Mouse (Mus musculus) forebrain, embryonic 12.5 days (tissue): Measurements from ENCODE around the gene Ipp. TPM values are rescaled to one million over a fixed set of nuclear protein-coding genes. Genes with fewer than 3 reads are reported as not detected.

Source experiments
- ATAC-seq: fragments of 200-750 bp; cut with Nextera tagmentation; 2 replicates; pipeline ENCODE4 v1.8.0; 2017; ENCODE audit warnings: moderate TSS enrichment; ENCODE audit not compliant: low FRiP score
- H3K27ac ChIP-seq: fragments of 300-500 bp; sonication (generic); 2 replicates; pipeline ENCODE4 v1.5.1; 2016; ENCODE audit warnings: mild to moderate bottlenecking
- H3K27me3 ChIP-seq: fragments of 300-500 bp; sonication (generic); 2 replicates; pipeline ENCODE4 v1.6.1; 2016; ENCODE audit warnings: mild to moderate bottlenecking
- H3K36me3 ChIP-seq: fragments of 300-500 bp; sonication (generic); replicated peaks from 2 replicates; pipeline ENCODE4 v1.6.1; 2016; ENCODE audit warnings: mild to moderate bottlenecking
- H3K4me1 ChIP-seq: fragments of 300-500 bp; sonication (generic); 2 replicates; pipeline ENCODE4 v1.6.1; 2016
- H3K4me2 ChIP-seq: fragments of 300-500 bp; sonication (generic); 2 replicates; pipeline ENCODE4 v1.6.1; 2016; ENCODE audit warnings: mild to moderate bottlenecking, moderate library complexity
- H3K4me3 ChIP-seq: fragments of 300-500 bp; sonication (generic); replicated peaks from 2 replicates; pipeline ENCODE4 v1.5.1; 2016; ENCODE audit warnings: mild to moderate bottlenecking
- H3K9ac ChIP-seq: fragments of 300-500 bp; sonication (generic); 2 replicates; pipeline ENCODE4 v1.6.1; 2016; ENCODE audit warnings: mild to moderate bottlenecking
- H3K9me3 ChIP-seq: fragments of 300-500 bp; sonication (generic); 2 replicates; pipeline ENCODE4 v1.6.1; 2016
- WGBS: fragments of 180-500 bp; shearing (Covaris S2); methylation state at CpG from one replicate; pipeline ENCODE4 v1.1.7; 2016; 5-methylcytosine and 5-hydroxymethylcytosine counted together
- polyA plus RNA-seq: library from polyadenylated mRNA; unstranded; fragments of >200 nt; fragmentation: Nextera tagmentation; extraction: Ambion mirVana; gene quantifications from 2 replicates; pipeline ENCODE4 v1.2.1, GENCODE M21; 2016

Gene Ipp
- polyA plus RNA-seq, 1 experiment from 2014 or later: 21.5 TPM

- H3K4me1 ChIP-seq: peaks cover 10% of the 10 kb centered on the region
- peak overlapping the region; percentile 52 for H3K4me3 ChIP-seq
- peak overlapping the region; percentile 87 for H3K27ac ChIP-seq
- WGBS: 27% methylated on average over 11 of the region's 11 CpGs
- H3K9ac ChIP-seq: peak overlapping the region; percentile 81
- peak; percentile 39 for ATAC-seq
- 0 out of 2 replicates have a peak, but pooled peaks cover 4% of the 10 kb centered on the region for H3K36me3 ChIP-seq
- no peaks in the 10 kb centered on the region for H3K27me3 ChIP-seq
- H3K4me2 ChIP-seq: peak overlapping the region; percentile 73
- no peaks in the 10 kb centered on the region for H3K9me3 ChIP-seq
Measured at GRCm38 (mm10) chr4:116506886-116507424, 394 bp upstream of the Ipp start.

- Histone ChIP-seq H3K4me1 (no peaks in the 10 kb centered on the region), H3K4me3 (no peak overlapping the region), H3K36me3 (peaks cover 27% of the 10 kb centered on the region), H3K9me3 (no peaks in the 10 kb centered on the region), H3K4me2 (no peak overlapping the region), H3K27ac (no peak overlapping the region), H3K27me3 (no peaks in the 10 kb centered on the region), H3K9ac (no peak overlapping the region)
- no peak for ATAC-seq
- 71% methylated on average over 2 of the region's 2 CpGs for WGBS
Measured at GRCm38 (mm10) chr4:116531109-116531508, 23.8 kb downstream of the Ipp start.

- Histone ChIP-seq H3K9ac (no peak overlapping the region), H3K4me2 (no peak overlapping the region), H3K27ac (no peak overlapping the region), H3K36me3 (peaks cover 15% of the 10 kb centered on the region), H3K4me3 (no peak overlapping the region), H3K9me3 (no peaks in the 10 kb centered on the region), H3K4me1 (no peaks in the 10 kb centered on the region), H3K27me3 (no peaks in the 10 kb centered on the region)
- ATAC-seq: no peak
Measured at GRCm38 (mm10) chr4:116536351-116536750, 29.0 kb downstream of the Ipp start.

GRCm38 (mm10) chr4:116537737-116538136, 30.4 kb downstream of the Ipp start:
- no peak overlapping the region for H3K4me3 ChIP-seq
- H3K9me3 ChIP-seq: no peaks in the 10 kb centered on the region
- H3K27ac ChIP-seq: no peak overlapping the region
- no peaks in the 10 kb centered on the region for H3K27me3 ChIP-seq
- no peak for ATAC-seq
- H3K36me3 ChIP-seq: peaks cover 14% of the 10 kb centered on the region
- H3K4me1 ChIP-seq: no peaks in the 10 kb centered on the region
- H3K4me2 ChIP-seq: no peak overlapping the region
- no peak overlapping the region for H3K9ac ChIP-seq
- 92% methylated on average over 3 of the region's 3 CpGs for WGBS

GRCm38 (mm10) chr4:116550432-116550831, 43.1 kb downstream of the Ipp start:
- peaks cover 17% of the 10 kb centered on the region for H3K36me3 ChIP-seq
- 85% methylated on average over 1 of the region's 1 CpGs for WGBS
- no peak overlapping the region for H3K4me3 ChIP-seq
- ATAC-seq: no peak
- H3K27ac ChIP-seq: no peak overlapping the region
- no peaks in the 10 kb centered on the region for H3K9me3 ChIP-seq
- no peaks in the 10 kb centered on the region for H3K27me3 ChIP-seq
- no peak overlapping the region for H3K9ac ChIP-seq
- no peak overlapping the region for H3K4me2 ChIP-seq
- no peaks in the 10 kb centered on the region for H3K4me1 ChIP-seq

- ATAC-seq: no peak
- Histone ChIP-seq H3K9ac (no peak overlapping the region), H3K36me3 (peaks cover 17% of the 10 kb centered on the region), H3K4me2 (no peak overlapping the region), H3K4me1 (peaks cover 6% of the 10 kb centered on the region; the same call in 1 of the 2 replicates), H3K27me3 (no peaks in the 10 kb centered on the region), H3K9me3 (no peaks in the 10 kb centered on the region), H3K4me3 (no peak overlapping the region), H3K27ac (no peak overlapping the region)
- 86% methylated on average over 3 of the region's 3 CpGs for WGBS
Measured at GRCm38 (mm10) chr4:116553035-116553434, 45.7 kb downstream of the Ipp start.

GRCm38 (mm10) chr4:116555413-116556300, 48.3 kb downstream of the Ipp start, which contains the start of gene Tmem69:
TSS of gene Tmem69 (minus strand) at chr4:116555936.
- H3K4me2 ChIP-seq: peak within 1 kb of the TSS; percentile 81
- 4% methylated on average over 23 of the region's 23 CpGs for WGBS
- no peak for ATAC-seq

GRCm38 (mm10) chr4:116556561-116557305, 49.4 kb downstream of the Ipp start:
- WGBS: 0% methylated on average over 28 of the region's 28 CpGs

More at GRCm38 (mm10) chr4:116555413-116556300, 48.3 kb downstream of the Ipp start, which contains the start of gene Tmem69:
- H3K36me3 ChIP-seq: peaks cover 17% of the 10 kb centered on the region
- no peaks in the 10 kb centered on the region for H3K27me3 ChIP-seq
- H3K27ac ChIP-seq: peak within 1 kb of the TSS; percentile 95
- peaks cover 20% of the 10 kb centered on the region for H3K4me1 ChIP-seq
- H3K9ac ChIP-seq: peak within 1 kb of the TSS; percentile 76
- peak within 1 kb of the TSS; percentile 77 for H3K4me3 ChIP-seq
- no peaks in the 10 kb centered on the region for H3K9me3 ChIP-seq

GRCm38 (mm10) chr4:116557306-116558121, 50.2 kb downstream of the Ipp start, which contains the start of gene Gpbp1l1:
TSS of gene Gpbp1l1 (plus strand) at chr4:116557658.
- no peaks in the 10 kb centered on the region for H3K9me3 ChIP-seq
- peak within 1 kb of the TSS; percentile 81 for H3K4me2 ChIP-seq
- WGBS: under 1% methylated on average over 69 of the region's 78 CpGs
- H3K4me1 ChIP-seq: peaks cover 21% of the 10 kb centered on the region
- H3K4me3 ChIP-seq: peak within 1 kb of the TSS; percentile 77
- H3K27me3 ChIP-seq: no peaks in the 10 kb centered on the region
- peak; percentile 95 for ATAC-seq
- H3K27ac ChIP-seq: peak within 1 kb of the TSS; percentile 95
- peak within 1 kb of the TSS; percentile 76 for H3K9ac ChIP-seq
- peaks cover 19% of the 10 kb centered on the region for H3K36me3 ChIP-seq

More at GRCm38 (mm10) chr4:116556561-116557305, 49.4 kb downstream of the Ipp start:
- Histone ChIP-seq H3K9ac (peak overlapping the region; percentile 76), H3K27me3 (no peaks in the 10 kb centered on the region), H3K4me3 (peak overlapping the region; percentile 77), H3K36me3 (peaks cover 19% of the 10 kb centered on the region), H3K4me1 (peaks cover 21% of the 10 kb centered on the region), H3K4me2 (peak overlapping the region; percentile 81), H3K27ac (peak overlapping the region; percentile 95), H3K9me3 (no peaks in the 10 kb centered on the region)
- peak; percentile 95 for ATAC-seq

- Histone ChIP-seq H3K9me3 (no peaks in the 10 kb centered on the region), H3K4me3 (peak overlapping the region; percentile 77), H3K4me1 (peaks cover 21% of the 10 kb centered on the region), H3K4me2 (peak overlapping the region; percentile 81), H3K9ac (peak overlapping the region; percentile 76), H3K36me3 (peaks cover 14% of the 10 kb centered on the region), H3K27me3 (no peaks in the 10 kb centered on the region), H3K27ac (peak overlapping the region; percentile 95; the same call in 1 of the 2 replicates)
- 6% methylated on average over 15 of the region's 15 CpGs for WGBS
- no peak for ATAC-seq
Measured at GRCm38 (mm10) chr4:116558151-116558882, 51.0 kb downstream of the Ipp start.
